Mouse (Mus musculus): ENCODE results near the gene Plxdc1. TPM values are rescaled to one million over a fixed set of nuclear protein-coding genes. Genes with fewer than 3 reads are reported as not detected.

Plxdc1 gene
- polyA plus RNA-seq, 1 experiment from 2014 or later, result not detected

GRCm38 (mm10) chr11:98005076-98005475 lies 18.8 kb upstream of the Plxdc1 start:
- 32% methylated on average over 13 of the region's 13 CpGs for WGBS
- Histone ChIP-seq H3K27me3 (ENCODE audit: insufficient read depth, poor library complexity, severe bottlenecking) (peaks cover 68% of the 10 kb centered on the region), H3K27ac (no peak overlapping the region), H3K4me1 (peaks cover 40% of the 10 kb centered on the region), H3K36me3 (peaks cover 10% of the 10 kb centered on the region; the same call in 1 of the 2 replicates), H3K4me3 (no peak overlapping the region), H3K9me3 (no peaks in the 10 kb centered on the region)
- DNase-seq (ENCODE audit: low spot score), result no peak

- H3K27ac ChIP-seq, result no peak overlapping the region
- H3K4me3 ChIP-seq, result no peak overlapping the region
- peaks cover 69% of the 10 kb centered on the region for H3K27me3 ChIP-seq (ENCODE audit: insufficient read depth, poor library complexity, severe bottlenecking)
- WGBS, result 72% methylated on average over 8 of the region's 8 CpGs
- peaks cover 42% of the 10 kb centered on the region for H3K4me1 ChIP-seq
- no peak for DNase-seq (ENCODE audit: low spot score)
- no peaks in the 10 kb centered on the region for H3K9me3 ChIP-seq
- H3K36me3 ChIP-seq, result peaks cover 6% of the 10 kb centered on the region; the same call in 1 of the 2 replicates
Observed at GRCm38 (mm10) chr11:98004161-98004560, 17.9 kb upstream of the Plxdc1 start.

GRCm38 (mm10) chr11:98003171-98003671 lies 17.0 kb upstream of the Plxdc1 start:
- DNase-seq (ENCODE audit: low spot score), result no peak
- WGBS, result 32% methylated on average over 17 of the region's 17 CpGs
- H3K27ac ChIP-seq, result 0 out of 2 replicates have a peak overlapping the region, but pooled peaks have one; percentile 43
- H3K27me3 ChIP-seq (ENCODE audit: insufficient read depth, poor library complexity, severe bottlenecking), result peaks cover 77% of the 10 kb centered on the region
- H3K36me3 ChIP-seq, result peaks cover 5% of the 10 kb centered on the region; the same call in 1 of the 2 replicates
- peaks cover 42% of the 10 kb centered on the region for H3K4me1 ChIP-seq
- H3K4me3 ChIP-seq, result peak overlapping the region; percentile 52
- H3K9me3 ChIP-seq, result no peaks in the 10 kb centered on the region

GRCm38 (mm10) chr11:98002627-98003026 lies 16.4 kb upstream of the Plxdc1 start:
- WGBS, result 7% methylated on average over 12 of the region's 12 CpGs
- Histone ChIP-seq H3K4me1 (peaks cover 42% of the 10 kb centered on the region), H3K4me3 (peak overlapping the region; percentile 52), H3K27me3 (ENCODE audit: insufficient read depth, poor library complexity, severe bottlenecking) (peaks cover 83% of the 10 kb centered on the region), H3K27ac (0 out of 2 replicates have a peak overlapping the region, but pooled peaks have one; percentile 43), H3K36me3 (peaks cover 5% of the 10 kb centered on the region; the same call in 1 of the 2 replicates), H3K9me3 (no peaks in the 10 kb centered on the region)
- no peak for DNase-seq (ENCODE audit: low spot score)

- H3K4me1 ChIP-seq, result peaks cover 42% of the 10 kb centered on the region
- peaks cover 90% of the 10 kb centered on the region for H3K27me3 ChIP-seq (ENCODE audit: insufficient read depth, poor library complexity, severe bottlenecking)
- no peak for DNase-seq (ENCODE audit: low spot score)
- peaks cover 5% of the 10 kb centered on the region; the same call in 1 of the 2 replicates for H3K36me3 ChIP-seq
- H3K9me3 ChIP-seq, result no peaks in the 10 kb centered on the region
- H3K27ac ChIP-seq, result no peak overlapping the region
- 51% methylated on average over 6 of the region's 6 CpGs for WGBS
- H3K4me3 ChIP-seq, result no peak overlapping the region; the same call in 1 of the 2 replicates
Observed at GRCm38 (mm10) chr11:98001986-98002385, 15.7 kb upstream of the Plxdc1 start.

- Histone ChIP-seq H3K27ac (no peak overlapping the region), H3K4me1 (peaks cover 42% of the 10 kb centered on the region), H3K9me3 (no peaks in the 10 kb centered on the region), H3K36me3 (peaks cover 5% of the 10 kb centered on the region; the same call in 1 of the 2 replicates), H3K27me3 (ENCODE audit: insufficient read depth, poor library complexity, severe bottlenecking) (peaks cover 96% of the 10 kb centered on the region), H3K4me3 (no peak overlapping the region)
- 33% methylated on average over 11 of the region's 11 CpGs for whole genome bisulfite sequencing
- DNase-seq (ENCODE audit: low spot score), result no peak
Observed at GRCm38 (mm10) chr11:98001351-98001824, 15.1 kb upstream of the Plxdc1 start.

GRCm38 (mm10) chr11:98000378-98001140 lies 14.3 kb upstream of the Plxdc1 start:
- Histone ChIP-seq H3K27me3 (ENCODE audit: insufficient read depth, poor library complexity, severe bottlenecking) (peaks cover 95% of the 10 kb centered on the region), H3K9me3 (no peaks in the 10 kb centered on the region), H3K4me3 (no peak overlapping the region), H3K36me3 (peaks cover 5% of the 10 kb centered on the region; the same call in 1 of the 2 replicates), H3K27ac (no peak overlapping the region), H3K4me1 (peaks cover 45% of the 10 kb centered on the region)
- 20% methylated on average over 7 of the region's 7 CpGs for WGBS
- DNase-seq (ENCODE audit: low spot score), result no peak

- H3K4me3 ChIP-seq, result no peak overlapping the region
- no peak for DNase-seq (ENCODE audit: low spot score)
- H3K4me1 ChIP-seq, result peaks cover 49% of the 10 kb centered on the region
- peaks cover 5% of the 10 kb centered on the region; the same call in 1 of the 2 replicates for H3K36me3 ChIP-seq
- H3K27me3 ChIP-seq (ENCODE audit: insufficient read depth, poor library complexity, severe bottlenecking), result peaks cover 94% of the 10 kb centered on the region
- WGBS, result 60% methylated on average over 5 of the region's 5 CpGs
- no peak overlapping the region for H3K27ac ChIP-seq
- no peaks in the 10 kb centered on the region for H3K9me3 ChIP-seq
Observed at GRCm38 (mm10) chr11:97999748-98000147, 13.5 kb upstream of the Plxdc1 start.

GRCm38 (mm10) chr11:97998898-97999608 lies 12.8 kb upstream of the Plxdc1 start:
- H3K27me3 ChIP-seq (ENCODE audit: insufficient read depth, poor library complexity, severe bottlenecking), result peaks cover 93% of the 10 kb centered on the region
- H3K27ac ChIP-seq, result no peak overlapping the region
- no peak for DNase-seq (ENCODE audit: low spot score)
- no peaks in the 10 kb centered on the region for H3K36me3 ChIP-seq
- no peaks in the 10 kb centered on the region for H3K9me3 ChIP-seq
- H3K4me3 ChIP-seq, result no peak overlapping the region
- H3K4me1 ChIP-seq, result peaks cover 52% of the 10 kb centered on the region
- 58% methylated on average over 7 of the region's 7 CpGs for WGBS

GRCm38 (mm10) chr11:97998074-97998793 lies 12.0 kb upstream of the Plxdc1 start:
- 74% methylated on average over 11 of the region's 11 CpGs for WGBS
- H3K27me3 ChIP-seq (ENCODE audit: insufficient read depth, poor library complexity, severe bottlenecking), result peaks cover 84% of the 10 kb centered on the region
- H3K36me3 ChIP-seq, result no peaks in the 10 kb centered on the region
- no peak overlapping the region for H3K27ac ChIP-seq
- no peak for DNase-seq (ENCODE audit: low spot score)
- no peak overlapping the region for H3K4me3 ChIP-seq
- peaks cover 45% of the 10 kb centered on the region for H3K4me1 ChIP-seq
- no peaks in the 10 kb centered on the region for H3K9me3 ChIP-seq

- no peak for DNase-seq (ENCODE audit: low spot score)
- 72% methylated on average over 8 of the region's 8 CpGs for WGBS
- Histone ChIP-seq H3K4me3 (no peak overlapping the region), H3K4me1 (peaks cover 38% of the 10 kb centered on the region), H3K9me3 (no peaks in the 10 kb centered on the region), H3K27me3 (ENCODE audit: insufficient read depth, poor library complexity, severe bottlenecking) (peaks cover 77% of the 10 kb centered on the region), H3K27ac (no peak overlapping the region), H3K36me3 (no peaks in the 10 kb centered on the region)
Observed at GRCm38 (mm10) chr11:97997387-97997960, 11.2 kb upstream of the Plxdc1 start.

- Histone ChIP-seq H3K27ac (no peak overlapping the region), H3K27me3 (ENCODE audit: insufficient read depth, poor library complexity, severe bottlenecking) (peaks cover 77% of the 10 kb centered on the region), H3K36me3 (no peaks in the 10 kb centered on the region), H3K4me1 (peaks cover 30% of the 10 kb centered on the region), H3K4me3 (no peak overlapping the region), H3K9me3 (no peaks in the 10 kb centered on the region)
- 66% methylated on average over 1 of the region's 1 CpGs for WGBS
- DNase-seq (ENCODE audit: low spot score), result no peak
Observed at GRCm38 (mm10) chr11:97996691-97997090, 10.4 kb upstream of the Plxdc1 start.
